Mouse (Mus musculus) liver, embryonic 15.5 days (tissue): ENCODE results near the gene Topaz1. TPM values are rescaled to one million over a fixed set of nuclear protein-coding genes. Genes with fewer than 3 reads are reported as not detected.

ENCODE experiments used
- ATAC-seq: fragments of 200-750 bp; cut with Nextera tagmentation; 2 replicates; pipeline ENCODE4 v1.8.0; 2017; ENCODE audit warnings: moderate number of reproducible peaks, mild to moderate bottlenecking, moderate library complexity; ENCODE audit not compliant: insufficient read depth
- H3K27ac ChIP-seq: fragments of 300-500 bp; sonication (generic); replicated peaks from 2 replicates; pipeline ENCODE4 v1.5.1; 2015; ENCODE audit warnings: mild to moderate bottlenecking, inconsistent platforms
- H3K27me3 ChIP-seq: fragments of 300-500 bp; sonication (generic); 2 replicates; pipeline ENCODE4 v1.6.1; 2015; ENCODE audit warnings: mild to moderate bottlenecking, inconsistent platforms
- H3K36me3 ChIP-seq: fragments of 300-500 bp; sonication (generic); replicated peaks from 2 replicates; pipeline ENCODE4 v1.6.1; 2015; ENCODE audit warnings: moderate library complexity, mild to moderate bottlenecking, inconsistent platforms
- H3K4me1 ChIP-seq: fragments of 300-500 bp; sonication (generic); replicated peaks from 2 replicates; pipeline ENCODE4 v1.6.1; 2015; ENCODE audit warnings: inconsistent platforms
- H3K4me2 ChIP-seq: fragments of 300-500 bp; sonication (generic); 2 replicates; pipeline ENCODE4 v1.6.1; 2015; ENCODE audit warnings: moderate library complexity, mild to moderate bottlenecking, inconsistent platforms
- H3K4me3 ChIP-seq: fragments of 300-500 bp; sonication (generic); replicated peaks from 2 replicates; pipeline ENCODE4 v1.5.1; 2015; ENCODE audit warnings: mild to moderate bottlenecking, inconsistent platforms
- H3K9ac ChIP-seq: fragments of 300-500 bp; sonication (generic); 2 replicates; pipeline ENCODE4 v1.6.1; 2015; ENCODE audit warnings: moderate library complexity, mild to moderate bottlenecking, inconsistent platforms
- H3K9me3 ChIP-seq: fragments of 300-500 bp; sonication (generic); replicated peaks from 2 replicates; pipeline ENCODE4 v1.6.1; 2016; ENCODE audit warnings: inconsistent platforms
- WGBS: fragments of 180-500 bp; shearing (Covaris S2); methylation state at CpG from one replicate; pipeline ENCODE4 v1.1.7; 2015; ENCODE audit warnings: mixed read lengths; ENCODE audit not compliant: insufficient replicate concordance; 5-methylcytosine and 5-hydroxymethylcytosine counted together
- polyA plus RNA-seq: library from polyadenylated mRNA; unstranded; fragments of >200 nt; fragmentation: Nextera tagmentation; extraction: Ambion mirVana; gene quantifications from 2 replicates; pipeline ENCODE4 v1.2.1, GENCODE M21; 2015

The Topaz1 gene
- polyA plus RNA-seq, 1 experiment from 2014 or later, result 0.05 TPM

DNA sequence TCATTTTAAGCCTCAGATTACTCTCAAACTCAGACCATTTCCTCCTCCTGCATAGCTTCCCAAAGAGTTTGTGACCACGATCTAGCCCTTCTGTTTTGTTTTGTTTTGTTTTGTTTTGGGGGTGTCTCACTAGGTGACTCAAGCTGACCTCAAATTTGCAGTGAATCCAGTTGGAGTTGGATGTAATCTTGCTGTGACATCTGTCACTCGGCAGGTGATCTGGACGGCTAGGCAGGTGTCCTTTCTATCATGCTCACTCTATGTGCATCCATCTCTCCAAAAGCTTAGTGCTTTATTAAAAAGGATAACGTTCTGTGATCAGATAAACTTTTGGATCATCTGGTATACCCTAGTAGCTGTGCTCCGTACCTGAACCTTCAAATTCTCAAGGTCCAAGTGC lies 65.2 kb downstream of the Topaz1 start:
- no peak for ATAC-seq
- no peak overlapping the region for H3K9ac ChIP-seq
- H3K4me1 ChIP-seq, result no peaks in the 10 kb centered on the region
- no peaks in the 10 kb centered on the region; the same call in 1 of the 2 replicates for H3K36me3 ChIP-seq
- H3K27me3 ChIP-seq, result no peaks in the 10 kb centered on the region
- 66% methylated on average over 5 of the region's 5 CpGs for WGBS
- H3K4me3 ChIP-seq, result no peak overlapping the region
- H3K9me3 ChIP-seq, result no peaks in the 10 kb centered on the region
- no peak overlapping the region for H3K27ac ChIP-seq
- H3K4me2 ChIP-seq, result no peak overlapping the region

GRCm38 (mm10) chr9:122814775-122815174 lies 67.6 kb downstream of the Topaz1 start:
- no peak overlapping the region for H3K4me2 ChIP-seq
- WGBS, result 75% methylated on average over 2 of the region's 2 CpGs
- no peak overlapping the region for H3K27ac ChIP-seq
- no peaks in the 10 kb centered on the region for H3K9me3 ChIP-seq
- ATAC-seq, result no peak
- H3K4me1 ChIP-seq, result no peaks in the 10 kb centered on the region
- H3K9ac ChIP-seq, result no peak overlapping the region
- H3K4me3 ChIP-seq, result no peak overlapping the region
- H3K36me3 ChIP-seq, result no peaks in the 10 kb centered on the region; the same call in 1 of the 2 replicates
- H3K27me3 ChIP-seq, result no peaks in the 10 kb centered on the region

GRCm38 (mm10) chr9:122815239-122815851 lies 68.2 kb downstream of the Topaz1 start:
- WGBS, result 40% methylated on average over 4 of the region's 4 CpGs
- ATAC-seq, result no peak

DNA sequence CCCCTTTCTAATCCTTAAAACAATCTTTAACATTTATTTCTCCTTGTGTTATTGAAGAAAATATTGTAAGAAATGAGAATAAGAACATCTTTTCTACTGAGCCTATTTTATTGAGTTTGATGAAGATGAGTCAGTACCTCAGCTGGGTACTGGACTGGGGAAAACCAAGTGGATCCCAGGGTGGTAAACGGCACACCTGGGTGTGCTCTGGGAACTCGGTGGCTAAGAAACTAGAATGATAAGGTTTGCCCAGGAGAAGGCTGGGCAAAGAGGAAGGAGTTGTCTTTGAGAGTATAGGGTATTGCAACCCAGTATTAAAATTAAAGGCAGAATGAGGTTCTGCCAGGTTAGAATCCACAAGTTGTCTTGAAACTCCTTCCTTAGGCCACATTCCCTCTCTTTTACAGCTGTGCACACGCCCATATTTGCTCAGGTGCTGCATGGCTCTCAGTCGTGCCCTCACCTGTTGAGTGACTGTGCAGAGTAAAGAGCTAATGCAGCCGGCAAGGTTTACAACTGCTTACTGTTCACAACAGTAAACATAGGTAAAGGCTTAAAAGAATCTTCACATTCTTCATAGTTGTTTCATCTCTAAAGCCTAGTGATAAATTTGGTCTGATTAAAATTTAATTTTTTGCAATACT lies 76.3 kb downstream of the Topaz1 start:
- peaks cover 20% of the 10 kb centered on the region for H3K36me3 ChIP-seq
- no peaks in the 10 kb centered on the region for H3K27me3 ChIP-seq

More at GRCm38 (mm10) chr9:122815239-122815851, 68.2 kb downstream of the Topaz1 start:
- Histone ChIP-seq H3K9me3 (no peaks in the 10 kb centered on the region), H3K9ac (no peak overlapping the region), H3K27ac (no peak overlapping the region), H3K27me3 (no peaks in the 10 kb centered on the region), H3K4me1 (no peaks in the 10 kb centered on the region), H3K4me2 (no peak overlapping the region), H3K4me3 (no peak overlapping the region), H3K36me3 (peaks cover 3% of the 10 kb centered on the region; the same call in 1 of the 2 replicates)

GRCm38 (mm10) chr9:122826743-122827142 lies 79.6 kb downstream of the Topaz1 start:
- H3K36me3 ChIP-seq, result peaks cover 15% of the 10 kb centered on the region
- H3K27ac ChIP-seq, result no peak overlapping the region
- H3K4me3 ChIP-seq, result no peak overlapping the region
- 66% methylated on average over 4 of the region's 4 CpGs for WGBS
- no peaks in the 10 kb centered on the region for H3K9me3 ChIP-seq
- H3K4me2 ChIP-seq, result no peak overlapping the region
- no peak for ATAC-seq
- H3K9ac ChIP-seq, result no peak overlapping the region
- H3K27me3 ChIP-seq, result no peaks in the 10 kb centered on the region
- H3K4me1 ChIP-seq, result no peaks in the 10 kb centered on the region

More for the DNA sequence above, 76.3 kb downstream of the Topaz1 start:
- H3K4me3 ChIP-seq, result no peak overlapping the region
- H3K4me1 ChIP-seq, result no peaks in the 10 kb centered on the region
- H3K9ac ChIP-seq, result no peak overlapping the region
- WGBS, result 64% methylated on average over 5 of the region's 5 CpGs
- H3K9me3 ChIP-seq, result no peaks in the 10 kb centered on the region
- ATAC-seq, result no peak
- H3K27ac ChIP-seq, result no peak overlapping the region
- H3K4me2 ChIP-seq, result no peak overlapping the region

DNA sequence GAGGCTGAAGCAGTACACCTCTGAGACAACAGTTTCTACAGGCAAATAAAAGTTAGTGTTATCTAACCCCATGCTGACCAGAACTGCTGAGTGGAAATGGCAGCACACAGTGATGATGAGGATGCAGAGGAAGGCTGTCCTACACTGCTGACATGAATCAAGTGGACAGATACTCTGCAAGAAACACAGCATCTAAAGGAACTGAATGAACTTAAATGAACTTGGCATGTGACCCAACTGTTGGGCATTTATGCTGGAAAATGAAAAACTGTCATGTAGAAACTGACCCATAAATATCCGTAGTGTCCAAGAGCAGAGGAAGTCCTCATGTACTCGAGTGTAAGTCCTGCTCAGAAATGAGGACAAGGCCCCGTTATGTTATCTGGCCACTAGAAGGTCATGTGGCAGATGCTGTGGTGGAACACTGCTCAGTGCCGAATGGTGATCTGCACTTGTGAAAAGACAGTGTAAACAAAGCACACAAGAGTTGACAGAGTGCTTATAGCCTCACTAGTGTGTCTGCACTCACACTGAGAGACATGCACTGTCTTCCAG lies 82.8 kb downstream of the Topaz1 start:
- no peaks in the 10 kb centered on the region for H3K9me3 ChIP-seq
- no peak overlapping the region for H3K4me3 ChIP-seq
- no peaks in the 10 kb centered on the region for H3K4me1 ChIP-seq
- no peak for ATAC-seq
- H3K27ac ChIP-seq, result no peak overlapping the region
- no peak overlapping the region for H3K4me2 ChIP-seq
- H3K36me3 ChIP-seq, result peaks cover 13% of the 10 kb centered on the region
- WGBS, result 49% methylated on average over 4 of the region's 4 CpGs
- H3K27me3 ChIP-seq, result no peaks in the 10 kb centered on the region
- no peak overlapping the region for H3K9ac ChIP-seq

DNA sequence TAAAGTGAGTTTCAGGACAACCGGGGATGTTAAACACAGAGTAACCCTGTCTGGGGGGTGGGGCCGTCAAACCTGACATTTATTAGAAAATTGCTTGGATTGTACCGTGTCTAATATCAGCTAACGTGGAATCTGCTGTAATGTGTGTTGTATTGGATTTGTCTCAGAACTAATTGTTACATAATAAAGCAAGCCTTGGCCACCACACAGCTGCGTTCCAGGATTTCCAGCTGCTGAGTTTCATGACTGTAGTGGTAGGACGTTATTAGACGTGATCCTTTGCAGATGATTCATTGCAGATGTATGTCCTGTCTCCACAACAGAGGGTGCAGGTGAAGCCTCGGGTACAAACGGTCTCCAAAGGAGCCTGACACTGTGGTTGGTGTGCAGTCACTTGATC lies 89.0 kb downstream of the Topaz1 start:
- Histone ChIP-seq H3K36me3 (0 out of 2 replicates have a peak, but pooled peaks cover 11% of the 10 kb centered on the region), H3K4me1 (no peaks in the 10 kb centered on the region), H3K4me2 (no peak overlapping the region), H3K9ac (no peak overlapping the region), H3K4me3 (no peak overlapping the region), H3K27me3 (no peaks in the 10 kb centered on the region), H3K9me3 (no peaks in the 10 kb centered on the region), H3K27ac (no peak overlapping the region)
- no peak for ATAC-seq
- WGBS, result 71% methylated on average over 9 of the region's 9 CpGs

GRCm38 (mm10) chr9:122836790-122837189 lies 89.6 kb downstream of the Topaz1 start:
- Histone ChIP-seq H3K4me3 (no peak overlapping the region), H3K36me3 (0 out of 2 replicates have a peak, but pooled peaks cover 11% of the 10 kb centered on the region), H3K9ac (no peak overlapping the region), H3K4me2 (no peak overlapping the region), H3K27me3 (no peaks in the 10 kb centered on the region), H3K4me1 (no peaks in the 10 kb centered on the region), H3K27ac (no peak overlapping the region), H3K9me3 (no peaks in the 10 kb centered on the region)
- ATAC-seq, result no peak
- 62% methylated on average over 6 of the region's 6 CpGs for WGBS

DNA sequence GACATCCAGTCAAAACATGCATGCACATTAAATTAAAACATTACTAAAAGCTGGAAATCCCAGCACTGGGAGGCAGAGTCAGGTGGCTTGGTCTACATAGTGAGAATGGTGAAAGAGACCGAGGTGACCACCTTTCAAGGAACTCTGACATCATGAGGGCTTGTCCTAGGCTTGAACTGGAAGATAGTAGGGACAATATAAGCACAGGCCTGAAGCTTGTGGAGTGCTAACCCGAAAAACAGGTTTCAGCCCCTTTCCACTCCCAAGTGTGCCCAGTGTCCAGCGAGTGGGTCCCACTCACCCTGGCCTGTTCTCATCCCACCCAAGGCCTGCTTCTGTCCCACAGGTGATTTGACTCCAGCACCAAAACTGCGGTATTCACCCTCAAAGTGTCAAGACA lies 90.1 kb downstream of the Topaz1 start:
- WGBS, result 72% methylated on average over 4 of the region's 4 CpGs
- H3K9ac ChIP-seq, result no peak overlapping the region
- no peak for ATAC-seq

GRCm38 (mm10) chr9:122837680-122838079 lies 90.5 kb downstream of the Topaz1 start:
- H3K27ac ChIP-seq, result no peak overlapping the region
- no peak overlapping the region for H3K9ac ChIP-seq
- no peak overlapping the region for H3K4me2 ChIP-seq
- H3K27me3 ChIP-seq, result no peaks in the 10 kb centered on the region
- H3K4me3 ChIP-seq, result no peak overlapping the region
- no peak for ATAC-seq
- no peaks in the 10 kb centered on the region for H3K9me3 ChIP-seq
- H3K4me1 ChIP-seq, result no peaks in the 10 kb centered on the region
- WGBS, result 36% methylated on average over 16 of the region's 16 CpGs
- H3K36me3 ChIP-seq, result 0 out of 2 replicates have a peak, but pooled peaks cover 11% of the 10 kb centered on the region

More for the DNA sequence above, 90.1 kb downstream of the Topaz1 start:
- H3K4me1 ChIP-seq, result no peaks in the 10 kb centered on the region
- no peak overlapping the region for H3K27ac ChIP-seq
- H3K4me2 ChIP-seq, result no peak overlapping the region
- no peaks in the 10 kb centered on the region for H3K27me3 ChIP-seq
- H3K4me3 ChIP-seq, result no peak overlapping the region
- 0 out of 2 replicates have a peak, but pooled peaks cover 11% of the 10 kb centered on the region for H3K36me3 ChIP-seq
- no peaks in the 10 kb centered on the region for H3K9me3 ChIP-seq

DNA sequence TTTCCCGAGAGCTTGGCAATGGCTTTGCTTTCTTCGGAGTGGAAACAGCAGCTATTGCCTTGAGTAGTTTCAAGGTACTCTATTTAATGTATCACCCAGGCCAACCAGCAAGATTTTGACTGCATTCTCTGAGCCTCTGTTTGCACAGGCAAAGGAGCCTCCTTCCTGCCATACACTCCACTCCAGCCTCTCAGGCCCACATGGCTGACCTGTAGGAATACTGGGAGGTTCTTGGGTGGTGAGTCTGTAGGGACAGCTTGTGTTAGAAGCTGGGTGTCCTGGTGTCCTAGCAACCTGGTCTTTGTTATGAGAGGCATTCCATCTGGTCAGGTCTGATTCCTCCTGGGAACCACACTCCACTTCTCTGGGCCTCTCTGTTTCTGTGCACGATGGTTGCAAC lies 96.6 kb downstream of the Topaz1 start, which contains the start of gene Gm35549:
TSS of gene Gm35549 (minus strand) at position 276 of the 400 bp plus-strand sequence.
- WGBS, result 67% methylated on average over 3 of the region's 3 CpGs
- H3K9me3 ChIP-seq, result no peaks in the 10 kb centered on the region
- H3K4me2 ChIP-seq, result no peak within 1 kb of the TSS
- peaks cover 2% of the 10 kb centered on the region; the same call in 1 of the 2 replicates for H3K36me3 ChIP-seq
- H3K9ac ChIP-seq, result no peak within 1 kb of the TSS
- H3K27me3 ChIP-seq, result no peaks in the 10 kb centered on the region
- no peak within 1 kb of the TSS for H3K27ac ChIP-seq
- no peak for ATAC-seq
- no peak within 1 kb of the TSS for H3K4me3 ChIP-seq
- no peaks in the 10 kb centered on the region for H3K4me1 ChIP-seq
